Mouse (Mus musculus): ENCODE measurements around the gene Cit.

DNA sequence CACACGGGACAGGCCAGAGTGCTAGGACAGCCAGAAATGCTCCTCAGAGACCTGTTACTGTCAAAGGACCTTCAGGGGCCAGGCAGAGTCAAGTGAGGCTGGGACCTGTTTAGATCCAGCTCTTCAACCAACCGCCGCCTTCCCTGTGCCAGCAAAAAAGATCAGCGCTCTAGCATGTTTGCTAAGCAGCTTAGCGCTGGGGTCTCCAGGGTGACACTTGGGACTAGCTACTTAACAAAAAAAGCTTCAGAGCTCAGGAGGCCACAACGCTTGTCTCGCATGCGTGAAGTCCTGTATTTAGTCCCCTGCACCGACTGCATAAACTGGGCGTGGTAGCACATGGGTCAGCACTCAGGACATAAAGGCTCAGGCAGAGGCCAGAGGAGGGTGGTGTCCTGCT, 16.9 kb downstream of the Cit start:
- TF ChIP-seq CTCF (IDR thresholded peaks at IDR 0.05; ENCODE audit: low read depth, low read length) (no peak), POLR2A (IDR thresholded peaks at IDR 0.05; ENCODE audit: borderline replicate concordance, low read depth, low read length) (no peak)
